Mouse (Mus musculus): ENCODE measurements at regions not wholly inside any gene's neighbourhood (a gene's known extent, or its start where the extent isn't known, plus 50 kb on each side); places are given as distances from the start of the nearest gene placed in this dataset.

DNA sequence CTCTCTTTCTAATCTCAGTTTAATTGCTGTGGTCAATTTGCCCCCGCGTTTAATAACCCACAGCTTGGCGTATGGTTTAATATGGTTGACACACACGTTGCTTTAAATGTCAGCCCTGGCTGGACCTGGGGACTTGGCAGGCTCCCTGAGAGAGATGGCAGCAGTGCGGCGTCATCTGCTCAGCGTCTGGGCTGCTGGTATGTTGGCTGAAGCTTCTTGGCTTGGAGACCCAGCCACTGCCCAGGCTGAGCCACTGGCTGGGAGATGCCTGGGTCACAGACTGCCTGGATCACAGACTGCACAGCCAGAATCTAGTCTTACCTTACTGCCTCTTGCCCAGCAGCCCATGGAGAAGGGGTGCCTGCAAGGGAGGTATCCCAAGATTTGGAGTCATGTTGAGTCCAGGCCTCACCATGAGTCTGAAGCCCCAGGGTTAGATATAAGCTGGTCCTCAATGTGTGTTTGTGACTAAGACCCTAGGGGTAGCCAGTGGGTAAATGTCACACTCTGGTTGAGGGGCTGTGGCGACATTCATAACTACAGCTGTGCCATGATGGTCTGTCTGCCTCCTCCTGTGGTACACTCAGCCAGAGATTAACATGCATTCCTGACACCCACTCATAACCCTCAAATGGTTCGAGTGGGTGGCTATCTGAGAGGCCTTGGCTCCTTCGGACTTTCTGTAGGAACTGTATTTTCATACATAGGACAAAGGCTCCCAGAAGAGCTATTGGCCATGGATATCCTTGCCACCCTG, 99.8 kb upstream of the Irx3 start:
- no peak for TF ChIP-seq CTCF (IDR thresholded peaks at IDR 0.05; ENCODE audit: low read depth)
- no peak for TF ChIP-seq EP300 (IDR thresholded peaks at IDR 0.05; ENCODE audit: low read depth)

All from liver, postnatal 0 days (tissue).